Mouse (Mus musculus): ENCODE measurements at regions not wholly inside any gene's neighbourhood (a gene's known extent, or its start where the extent isn't known, plus 50 kb on each side); places are given as distances from the start of the nearest gene placed in this dataset.

DNA sequence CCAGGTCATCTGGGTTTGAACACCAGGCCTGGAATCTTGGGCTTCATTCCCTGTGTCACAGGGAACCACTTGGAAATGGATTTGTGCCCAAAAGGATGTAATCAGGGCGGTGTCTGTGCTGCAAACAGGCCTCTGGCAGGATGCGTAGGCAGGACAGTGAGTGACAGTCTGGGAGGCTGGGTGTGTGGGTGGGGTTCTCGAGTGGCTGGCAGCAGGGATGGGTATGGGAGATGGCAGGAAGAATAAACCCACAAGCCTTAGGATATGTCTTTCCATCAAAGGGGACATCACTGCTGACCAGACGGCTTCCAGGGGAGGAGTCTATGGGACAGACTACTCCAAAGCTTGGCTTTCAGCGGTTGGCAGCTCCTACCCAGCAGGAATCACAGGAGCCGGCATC is 150.5 kb upstream of the Nectin1 start:
- no peak for TF ChIP-seq GATA1 (IDR thresholded peaks at IDR 0.05; ENCODE audit: borderline replicate concordance, low read length)
- no peak for TF ChIP-seq CTCF (IDR thresholded peaks at IDR 0.05; ENCODE audit: low read depth, low read length)
- TF ChIP-seq TAL1 (conservative IDR thresholded peaks at IDR 0.05; ENCODE audit: low read depth, low read length): no peak
- TF ChIP-seq GATA2 (IDR thresholded peaks at IDR 0.05; ENCODE audit: borderline replicate concordance, low read depth, low read length): no peak
